Mouse (Mus musculus) forebrain, embryonic 16.5 days (tissue): ENCODE data around the gene Tex9. TPM values are rescaled to one million over a fixed set of nuclear protein-coding genes. Genes with fewer than 3 reads are reported as not detected.
"Not testable (repeated sequence)": the region's sequence is repeated elsewhere in the genome, so short reads cannot be mapped to it uniquely, and the experiment has no call there.

Experiments used
- ATAC-seq: fragments of 200-750 bp; cut with Nextera tagmentation; 2 replicates; pipeline ENCODE4 v1.8.0; 2017; ENCODE audit warnings: mild to moderate bottlenecking, moderate library complexity
- H3K27ac ChIP-seq: fragments of 300-500 bp; sonication (generic); 2 replicates; pipeline ENCODE4 v1.5.1; 2014; ENCODE audit warnings: low read length, control low read depth
- H3K27me3 ChIP-seq: fragments of 300-500 bp; sonication (generic); replicated peaks from 2 replicates; pipeline ENCODE4 v1.6.1; 2014; ENCODE audit warnings: low read length; ENCODE audit not compliant: control insufficient read depth, insufficient read depth
- H3K36me3 ChIP-seq: fragments of 300-500 bp; sonication (generic); 2 replicates; pipeline ENCODE4 v1.6.1; 2014; ENCODE audit not compliant: control insufficient read depth, insufficient read depth
- H3K4me1 ChIP-seq: fragments of 300-500 bp; sonication (generic); replicated peaks from 2 replicates; pipeline ENCODE4 v1.6.1; 2014; ENCODE audit warnings: low read length; ENCODE audit not compliant: control insufficient read depth, insufficient read depth
- H3K4me2 ChIP-seq: fragments of 300-500 bp; sonication (generic); 2 replicates; pipeline ENCODE4 v1.6.1; 2014; ENCODE audit warnings: mild to moderate bottlenecking, low read length, control low read depth
- H3K4me3 ChIP-seq: fragments of 300-500 bp; sonication (generic); replicated peaks from 2 replicates; pipeline ENCODE4 v1.5.1; 2014; ENCODE audit warnings: mild to moderate bottlenecking, low read length, control low read depth
- H3K9ac ChIP-seq: fragments of 300-500 bp; sonication (generic); replicated peaks from 2 replicates; pipeline ENCODE4 v1.6.1; 2014; ENCODE audit warnings: low read depth, low read length, control low read depth
- H3K9me3 ChIP-seq: fragments of 300-500 bp; sonication (generic); 2 replicates; pipeline ENCODE4 v1.6.1; 2016; ENCODE audit warnings: low read length; ENCODE audit not compliant: control insufficient read depth
- WGBS: fragments of 180-500 bp; shearing (Covaris S2); extraction: QIAGEN DNeasy Blood & Tissue Kit; methylation state at CpG from one replicate; pipeline ENCODE4 v1.1.7; 2014; 5-methylcytosine and 5-hydroxymethylcytosine counted together
- polyA plus RNA-seq: library from polyadenylated mRNA; unstranded; fragments of >200 nt; fragmentation: Nextera tagmentation; extraction: Ambion mirVana; gene quantifications from 2 replicates; pipeline ENCODE4 v1.2.1, GENCODE M21; 2015

Gene Tex9
- polyA plus RNA-seq, 1 experiment from 2014 or later: 33.3 TPM

- no peak overlapping the region for H3K4me2 ChIP-seq
- no peak overlapping the region for H3K27ac ChIP-seq
Measured at GRCm38 (mm10) chr9:72409381-72410225, 82.4 kb downstream of the Tex9 start.

GRCm38 (mm10) chr9:72408131-72408586 lies 83.9 kb downstream of the Tex9 start:
- H3K9ac ChIP-seq: peak overlapping the region; percentile 44
- H3K4me2 ChIP-seq: peak overlapping the region; percentile 53
- no peaks in the 10 kb centered on the region for H3K27me3 ChIP-seq
- peaks cover 6% of the 10 kb centered on the region; the same call in 1 of the 2 replicates for H3K4me1 ChIP-seq
- no peak overlapping the region for H3K27ac ChIP-seq
- ATAC-seq: peak; percentile 93
- H3K4me3 ChIP-seq: peak overlapping the region; percentile 38
- H3K36me3 ChIP-seq: no peaks in the 10 kb centered on the region
- WGBS: 11% methylated on average over 12 of the region's 12 CpGs
- H3K9me3 ChIP-seq: no peaks in the 10 kb centered on the region

More at GRCm38 (mm10) chr9:72409381-72410225, 82.4 kb downstream of the Tex9 start:
- no peaks in the 10 kb centered on the region for H3K27me3 ChIP-seq
- ATAC-seq: no peak
- no peaks in the 10 kb centered on the region for H3K9me3 ChIP-seq
- H3K4me3 ChIP-seq: no peak overlapping the region
- no peak overlapping the region for H3K9ac ChIP-seq
- peaks cover 3% of the 10 kb centered on the region; the same call in 1 of the 2 replicates for H3K4me1 ChIP-seq
- WGBS: 60% methylated on average over 15 of the region's 15 CpGs
- no peaks in the 10 kb centered on the region for H3K36me3 ChIP-seq

GRCm38 (mm10) chr9:72405882-72406638 lies 86.0 kb downstream of the Tex9 start:
- no peak overlapping the region for H3K4me3 ChIP-seq

GRCm38 (mm10) chr9:72404934-72405333 lies 87.1 kb downstream of the Tex9 start:
- Histone ChIP-seq H3K4me2 (no peak overlapping the region), H3K9ac (no peak overlapping the region), H3K27ac (no peak overlapping the region), H3K27me3 (no peaks in the 10 kb centered on the region), H3K36me3 (no peaks in the 10 kb centered on the region), H3K9me3 (no peaks in the 10 kb centered on the region), H3K4me1 (peaks cover 6% of the 10 kb centered on the region; the same call in 1 of the 2 replicates), H3K4me3 (no peak overlapping the region)
- WGBS: 80% methylated on average over 3 of the region's 3 CpGs
- no peak for ATAC-seq

More at GRCm38 (mm10) chr9:72405882-72406638, 86.0 kb downstream of the Tex9 start:
- Histone ChIP-seq H3K4me1 (peaks cover 6% of the 10 kb centered on the region; the same call in 1 of the 2 replicates), H3K9me3 (no peaks in the 10 kb centered on the region), H3K27ac (no peak overlapping the region), H3K27me3 (no peaks in the 10 kb centered on the region), H3K36me3 (no peaks in the 10 kb centered on the region), H3K9ac (no peak overlapping the region), H3K4me2 (no peak overlapping the region)
- 89% methylated on average over 9 of the region's 9 CpGs for WGBS
- no peak for ATAC-seq

GRCm38 (mm10) chr9:72404446-72404845 lies 87.6 kb downstream of the Tex9 start:
- no peak overlapping the region for H3K4me3 ChIP-seq
- H3K4me2 ChIP-seq: no peak overlapping the region
- H3K27me3 ChIP-seq: no peaks in the 10 kb centered on the region
- 83% methylated on average over 8 of the region's 8 CpGs for WGBS
- H3K9me3 ChIP-seq: no peaks in the 10 kb centered on the region
- no peaks in the 10 kb centered on the region for H3K36me3 ChIP-seq
- no peak for ATAC-seq
- no peak overlapping the region for H3K27ac ChIP-seq
- H3K4me1 ChIP-seq: peaks cover 6% of the 10 kb centered on the region; the same call in 1 of the 2 replicates
- H3K9ac ChIP-seq: no peak overlapping the region

- no peaks in the 10 kb centered on the region for H3K27me3 ChIP-seq
- 67% methylated on average over 6 of the region's 6 CpGs for WGBS
- no peak overlapping the region for H3K9ac ChIP-seq
- no peaks in the 10 kb centered on the region for H3K36me3 ChIP-seq
- no peak overlapping the region for H3K27ac ChIP-seq
- H3K4me1 ChIP-seq: peaks cover 6% of the 10 kb centered on the region; the same call in 1 of the 2 replicates
- no peak for ATAC-seq
- no peak overlapping the region for H3K4me2 ChIP-seq
- H3K9me3 ChIP-seq: no peaks in the 10 kb centered on the region
- no peak overlapping the region for H3K4me3 ChIP-seq
Measured at GRCm38 (mm10) chr9:72403421-72403820, 88.6 kb downstream of the Tex9 start.

- H3K36me3 ChIP-seq, H3K4me2 ChIP-seq, H3K27me3 ChIP-seq, H3K4me3 ChIP-seq, H3K9me3 ChIP-seq, H3K9ac ChIP-seq, H3K27ac ChIP-seq, H3K4me1 ChIP-seq, ATAC-seq: not testable (repeated sequence)
- WGBS: 72% methylated on average over 4 of the region's 4 CpGs
Measured at GRCm38 (mm10) chr9:72401769-72402168, 90.2 kb downstream of the Tex9 start.
